Mouse (Mus musculus) ovary, postnatal 14 days (tissue): ENCODE measurements around the gene Foxi1.
"Not testable (repeated sequence)": the region's sequence is repeated elsewhere in the genome, so short reads cannot be mapped to it uniquely, and the experiment has no call there.

Experiments
- DNase-seq: peaks from one replicate; pipeline ENCODE4 v3.0.0; 2022; ENCODE audit warnings: low spot score

The Foxi1 gene

GRCm38 (mm10) chr11:34207989-34208388, at the start of gene Foxi1:
Gene Foxi1, minus strand, starts transcription at chr11:34208089.
- DNase-seq, result no peak

DNA sequence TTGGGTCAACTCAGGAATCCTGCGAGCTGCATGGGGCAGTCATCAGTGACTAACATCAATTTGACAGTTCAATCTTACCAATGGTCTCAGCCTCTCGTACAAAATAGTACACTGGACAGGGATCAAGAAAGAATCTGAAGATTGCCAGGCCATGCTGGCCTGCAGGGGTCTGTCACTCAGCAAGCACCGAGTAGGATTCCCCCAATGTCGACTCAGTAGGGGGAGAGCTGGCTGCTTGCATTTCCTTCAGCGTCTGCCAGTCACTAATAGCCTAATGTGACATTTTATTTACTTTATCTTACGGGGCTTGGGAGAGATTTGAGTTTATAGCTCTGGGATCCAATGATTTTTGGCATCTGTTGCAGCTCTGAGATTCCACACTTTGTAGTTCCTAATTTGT, 35.1 kb upstream of the Foxi1 start:
- no peak for DNase-seq

DNA sequence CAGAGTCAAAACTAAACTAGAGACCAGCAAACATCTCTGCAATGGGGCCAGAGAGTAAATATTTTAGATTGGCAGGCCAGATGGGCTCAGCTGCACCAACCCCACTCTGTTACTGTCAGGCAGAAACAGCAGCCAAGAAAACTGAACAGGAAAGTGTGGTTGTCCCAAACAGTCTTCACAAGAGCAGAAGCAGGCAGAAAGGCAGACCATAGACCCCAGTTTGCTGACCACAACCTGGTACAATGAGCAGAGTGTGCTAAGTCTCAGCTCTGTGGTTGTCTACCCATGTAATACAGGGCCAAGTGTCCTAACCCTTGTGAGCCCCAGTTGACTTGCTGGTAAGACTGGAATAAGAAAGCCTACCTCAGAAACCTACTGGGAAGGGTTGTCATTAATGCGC, 32.4 kb upstream of the Foxi1 start:
- DNase-seq, result no peak

DNA sequence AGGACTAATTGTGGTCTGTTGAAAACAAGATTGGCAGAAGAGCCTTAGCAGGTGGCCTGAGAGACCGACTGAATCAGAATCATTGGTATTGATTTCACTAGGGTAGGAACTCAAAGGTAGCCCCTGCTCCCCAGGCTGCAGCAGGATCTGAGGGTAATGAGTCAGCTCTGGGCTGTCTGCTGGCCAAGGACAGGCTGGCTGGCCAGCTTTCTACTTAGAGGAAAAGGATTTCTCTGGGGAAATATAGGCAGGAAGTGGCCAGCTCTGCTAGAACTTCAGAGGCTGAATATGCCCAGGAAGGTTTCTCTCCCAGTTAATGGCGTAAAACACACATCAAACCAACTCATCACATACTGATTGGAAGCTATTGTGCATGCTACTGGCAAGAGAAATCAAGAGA, 31.8 kb upstream of the Foxi1 start:
- DNase-seq, result no peak

DNA sequence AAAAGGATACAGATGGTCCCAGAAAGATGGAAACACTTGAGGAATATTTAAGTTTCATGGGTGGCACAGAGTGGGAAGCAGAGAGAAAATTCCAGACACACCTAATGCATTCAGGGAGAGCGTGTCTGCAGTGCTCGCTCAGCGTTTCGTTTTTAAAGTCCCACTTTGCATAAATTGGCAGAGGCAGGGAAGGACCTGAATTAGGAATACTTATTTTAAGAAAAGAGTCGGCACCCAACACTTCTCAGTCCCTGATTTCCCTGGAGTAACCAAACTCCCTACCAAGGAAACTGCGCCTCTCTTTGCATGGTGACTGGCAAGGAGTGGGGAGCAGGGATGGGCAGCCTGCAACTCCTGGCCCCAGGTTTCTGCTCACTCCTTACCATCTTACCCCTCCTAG, 29.0 kb upstream of the Foxi1 start:
- no peak for DNase-seq

GRCm38 (mm10) chr11:34236091-34236759, 28.3 kb upstream of the Foxi1 start:
- no peak for DNase-seq

- DNase-seq, result peak; percentile 42
Measured at GRCm38 (mm10) chr11:34228758-34229364, 21.0 kb upstream of the Foxi1 start.

GRCm38 (mm10) chr11:34227180-34227579, 19.3 kb upstream of the Foxi1 start:
- DNase-seq, result no peak

DNA sequence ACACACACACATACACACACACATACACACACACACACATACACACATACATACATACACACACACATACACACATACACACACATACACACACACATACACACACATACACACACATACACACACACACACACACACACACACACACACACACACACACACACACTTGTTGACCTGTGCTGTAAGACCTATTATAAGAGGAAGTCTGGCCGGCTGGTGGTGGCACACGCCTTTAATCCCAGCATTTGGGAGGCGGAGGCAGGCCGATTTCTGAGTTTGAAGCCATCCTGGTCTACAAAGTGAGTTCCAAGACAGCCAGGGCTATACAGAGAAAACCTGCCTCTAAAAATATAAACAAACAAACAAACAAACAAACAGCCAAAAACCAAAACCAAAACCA, 12.7 kb upstream of the Foxi1 start:
- not testable (repeated sequence) for DNase-seq

GRCm38 (mm10) chr11:34212853-34213252, 5.0 kb upstream of the Foxi1 start:
- peak; percentile 74 for DNase-seq

DNA sequence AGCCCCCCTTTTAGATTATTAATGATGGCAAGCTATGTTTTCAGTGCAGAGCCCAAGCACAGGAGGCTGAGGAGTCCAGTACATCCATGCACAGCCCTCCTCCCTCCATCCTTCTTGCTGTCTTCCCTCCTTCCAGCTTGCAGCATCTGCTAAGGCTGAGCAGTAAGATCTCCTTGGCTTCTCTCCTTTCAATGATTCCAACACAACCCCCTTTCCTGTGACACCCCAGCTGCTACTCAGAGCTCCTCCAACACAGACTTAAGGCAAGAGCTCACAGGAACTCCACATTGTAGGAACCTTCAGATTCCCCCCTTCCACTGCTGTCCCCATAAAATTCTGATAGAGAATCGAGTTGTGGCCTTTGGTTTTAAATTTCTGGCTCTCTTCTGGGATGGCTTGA, 5.1 kb downstream of the Foxi1 start:
- no peak for DNase-seq

DNA sequence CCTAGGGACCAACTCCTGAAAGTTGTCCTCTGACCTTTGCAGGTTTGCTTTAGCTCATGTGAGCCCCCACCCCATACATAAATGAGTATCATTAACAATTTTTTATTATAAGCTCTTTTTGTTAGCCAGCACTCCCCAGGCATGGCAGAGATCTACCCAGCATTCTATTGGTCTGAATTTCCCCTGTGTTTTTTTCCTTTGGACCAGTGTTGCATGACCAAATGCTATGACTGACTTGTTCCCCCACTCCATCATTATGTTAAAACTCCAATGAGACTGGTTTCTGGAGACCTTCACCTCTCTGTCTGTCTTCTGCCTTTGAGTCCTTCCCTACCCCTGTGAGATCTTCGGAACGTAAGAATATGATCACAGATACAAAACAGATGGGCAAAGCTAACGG, 12.7 kb downstream of the Foxi1 start:
- no peak for DNase-seq

GRCm38 (mm10) chr11:34194158-34194941, 13.5 kb downstream of the Foxi1 start:
- DNase-seq, result no peak

- no peak for DNase-seq
Measured at GRCm38 (mm10) chr11:34193658-34194057, 14.2 kb downstream of the Foxi1 start.

DNA sequence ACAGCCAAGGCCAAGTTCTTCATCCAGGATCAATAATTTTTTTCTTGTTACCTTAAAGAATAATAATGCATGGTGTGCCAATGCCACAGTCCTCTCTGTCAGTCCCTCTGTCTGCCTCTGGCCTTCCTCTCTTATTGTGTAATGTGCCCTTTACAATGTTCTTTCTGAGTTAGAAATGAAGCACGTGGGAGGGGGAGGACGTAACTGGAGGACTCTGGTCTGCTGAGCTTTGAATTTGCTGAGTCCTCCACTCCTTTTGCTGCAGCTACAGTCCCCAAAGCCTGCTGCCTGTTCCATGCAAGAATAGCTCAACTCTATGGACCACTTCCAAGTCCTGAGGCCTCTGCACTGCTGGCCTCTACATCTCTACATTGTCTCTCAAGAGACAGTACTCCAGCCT, 23.6 kb downstream of the Foxi1 start:
- no peak for DNase-seq

GRCm38 (mm10) chr11:34181214-34182117, 26.4 kb downstream of the Foxi1 start:
- peak; percentile 50 for DNase-seq

DNA sequence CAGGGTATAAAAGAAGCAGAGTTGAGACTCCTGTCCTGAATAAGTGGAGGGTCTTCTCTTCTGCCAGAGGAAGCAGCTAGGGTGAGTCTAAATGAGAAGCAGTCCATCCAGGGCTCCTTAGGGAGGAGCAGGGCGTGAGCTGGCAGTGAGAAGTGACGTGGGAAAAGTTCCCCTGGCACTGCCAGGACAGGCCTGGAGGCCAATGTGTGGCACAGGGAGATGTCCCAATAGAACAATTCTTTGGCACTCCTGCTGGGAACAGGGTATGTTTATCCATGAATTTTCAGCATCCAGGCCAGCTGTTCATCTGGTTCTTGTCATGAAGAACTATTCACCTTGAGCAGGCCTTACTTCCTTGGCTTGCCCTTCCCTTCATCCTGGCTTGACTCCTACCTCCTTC, 29.1 kb downstream of the Foxi1 start:
- DNase-seq, result no peak

- no peak for DNase-seq
Measured at GRCm38 (mm10) chr11:34176371-34176770, 31.5 kb downstream of the Foxi1 start.

GRCm38 (mm10) chr11:34171221-34171620, 36.7 kb downstream of the Foxi1 start:
- DNase-seq, result no peak

DNA sequence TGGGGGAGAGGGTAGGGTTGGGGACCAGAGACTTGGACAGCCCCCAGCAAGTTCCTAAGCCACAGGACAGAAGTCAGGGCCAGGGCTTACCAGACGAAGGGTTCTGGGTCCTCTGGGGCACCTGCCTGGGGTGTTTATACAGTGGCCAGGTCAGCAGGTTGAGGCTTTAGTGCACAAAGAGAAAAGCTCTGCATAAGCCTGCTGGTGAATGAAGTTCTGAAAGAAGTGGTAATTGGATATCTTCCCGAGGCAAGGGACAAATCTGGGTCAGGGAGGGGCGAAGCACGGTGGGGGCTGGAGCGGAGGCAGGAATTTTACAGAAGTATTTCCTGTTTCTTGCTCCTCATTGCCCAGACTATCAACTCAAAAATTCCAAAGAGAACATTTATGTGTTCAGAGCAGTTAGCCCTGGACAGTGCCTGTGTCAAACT, 38.4 kb downstream of the Foxi1 start:
- DNase-seq, result no peak

- no peak for DNase-seq
Measured at GRCm38 (mm10) chr11:34166392-34166791, 41.5 kb downstream of the Foxi1 start.

DNA sequence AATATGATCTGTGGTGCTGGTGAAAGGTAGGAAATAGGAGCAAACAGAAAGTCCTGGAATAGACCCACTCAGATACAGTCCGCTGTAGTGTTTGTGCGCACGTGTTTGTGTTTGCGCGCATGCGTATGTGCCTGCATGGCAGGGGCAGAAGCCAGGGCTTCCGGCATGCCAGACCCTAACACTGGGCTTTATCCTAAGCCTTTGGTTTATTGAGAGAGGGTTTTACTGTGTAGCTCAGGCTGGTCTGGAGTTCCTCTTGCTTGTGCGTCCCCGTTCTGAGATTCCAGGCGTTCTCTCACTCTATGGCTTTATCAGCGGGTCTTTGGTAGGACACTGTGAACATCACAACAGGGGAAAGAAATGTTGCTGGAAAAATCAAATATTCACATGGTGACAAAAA, 42.6 kb downstream of the Foxi1 start:
- no peak for DNase-seq
